14 mouse cellular contexts compared by ENCODE assay signal in the genomic region with DNA sequence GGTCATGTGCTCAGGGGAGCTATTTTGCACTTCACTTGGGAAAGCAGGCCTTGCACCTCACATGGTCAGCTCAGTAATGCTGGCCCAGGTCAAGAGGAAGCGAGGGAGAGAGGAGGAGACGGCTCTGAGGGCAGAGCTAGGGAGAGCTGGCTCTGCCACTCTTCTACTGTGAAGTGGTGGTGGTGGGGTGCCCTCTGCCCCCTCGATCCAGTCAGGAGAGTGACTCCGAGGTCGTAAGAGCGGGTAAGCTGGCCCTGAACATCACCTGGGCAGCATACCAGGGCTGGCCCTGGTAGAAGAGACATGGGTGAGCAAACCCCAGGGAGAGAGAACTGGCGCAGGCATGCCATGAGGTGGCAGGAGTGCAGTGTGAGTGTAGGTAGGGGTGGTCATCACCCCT. TPM values are rescaled to one million over a fixed set of nuclear protein-coding genes. Genes with fewer than 3 reads are reported as not detected.
DNase-seq lines count a peak whose midpoint lies in the region; ATAC-seq and TF ChIP-seq lines count a peak whose summit lies in the region.
"Had no signal": no experiment of that assay in that cellular context is flagged by ENCODE, and none has a peak within 500 bp of the region (broad histone marks: within the 10 kb centered on the region; RNA-seq: fewer than 3 reads in every experiment).

No protein-coding gene starts in this region.

- DNase-seq in gastrocnemius, adult 2 months, result no peak
- no peak for DNase-seq in gastrocnemius, postnatal 36 days
- DNase-seq in liver, adult 2 months (ENCODE audit: extremely low read depth, low read depth, low spot score), result peak; percentile 71
- DNase-seq in liver, result no peak
- DNase-seq in kidney, postnatal 10 days, result peak; percentile 23
- no peak for DNase-seq in urinary bladder, postnatal 25 days (ENCODE audit: low spot score)
- no peak for DNase-seq in cerebellum, adult 9-11 months
- DNase-seq: B cell, adult 2 months; cerebellum, adult 9-10 months; forebrain, postnatal 0 days; midbrain, embryonic 14.5 days had no signal

- peak; percentile 3; the same call in 1 of the 2 replicates for ATAC-seq in megakaryocyte progenitor cell, adult 5-6 weeks (replicated peaks; ENCODE audit: poor library complexity)
- ATAC-seq: forebrain, postnatal 0 days; hindbrain, embryonic 16.5 days had no signal

- peaks cover 27% of the 10 kb centered on the region for H3K79me2 ChIP-seq in liver, adult 2 months (ENCODE audit: control insufficient read depth, insufficient read depth, low read length)

- H3K9ac ChIP-seq in liver, adult 2 months (ENCODE audit: low read depth, low read length), result no peak overlapping the region
- H3K9ac ChIP-seq: forebrain, postnatal 0 days; limb, embryonic 13.5 days had no signal

- 0 out of 2 replicates have a peak overlapping the region, but pooled peaks have one; percentile 6 for H3K27ac ChIP-seq in gastrocnemius, adult 2 months
- H3K27ac ChIP-seq in liver, adult 2 months (replicated peaks; ENCODE audit: insufficient read depth, low read depth, low read length), result no peak overlapping the region
- H3K27ac ChIP-seq: limb, embryonic 13.5 days had no signal

- H3K36me3 ChIP-seq in liver, adult 2 months (ENCODE audit: control insufficient read depth, insufficient read depth, low read length), result no peaks in the 10 kb centered on the region

- TF ChIP-seq CTCF in gastrocnemius, adult 2 months (IDR thresholded peaks at IDR 0.05), result no peak
- TF ChIP-seq CTCF in liver, adult 2 months (IDR thresholded peaks at IDR 0.05; ENCODE audit: low read depth, low read length), result peak; percentile 49; the same call in 1 of the 2 replicates

- TF ChIP-seq POLR2A in liver, adult 2 months (IDR thresholded peaks at IDR 0.05; ENCODE audit: extremely low read depth, insufficient read depth, low read length), result no peak

- intact Hi-C loops in gastrocnemius, adult 2 months (cut with DNase I), result loop anchor here (10.0 kb wide), 1 partner anchor 403 kb away; no protein-coding TSS in a partner anchor
- intact Hi-C loops in gastrocnemius, postnatal 36 days (cut with DNase I), result no loop called here

- H3K27me3 ChIP-seq in liver, adult 2 months (ENCODE audit: control insufficient read depth, insufficient read depth, low read length), result no peaks in the 10 kb centered on the region
- H3K27me3 ChIP-seq: limb, embryonic 13.5 days had no signal

- H3K4me3 ChIP-seq in gastrocnemius, adult 2 months, result no peak overlapping the region
- H3K4me3 ChIP-seq in liver, adult 2 months (ENCODE audit: insufficient read depth, low read depth, low read length), result no peak overlapping the region
- H3K4me3 ChIP-seq: limb, embryonic 13.5 days had no signal

- 26% methylated on average over 7 of the region's 7 CpGs for WGBS in liver, adult 2 months

- H3K4me1 ChIP-seq in liver, adult 2 months (ENCODE audit: control insufficient read depth, insufficient read depth, low read length), result peaks cover 39% of the 10 kb centered on the region

RNA-seq across cellular contexts. Expression of gene Stt3b, which starts 8.6 kb away (rescaled TPM):
- 10 to 100 TPM; 66.0 to 96.1 TPM for total RNA-seq in gastrocnemius, adult 2 months (2021)
- 10 to 100 TPM; 67.9 to 78.6 TPM for total RNA-seq in gastrocnemius, postnatal 36 days (2021)
- total RNA-seq in liver, adult 2 months (2014; rRNA removed), result 60.5 and 73.4 TPM in 2 replicates
- 28.2 and 33.8 TPM in 2 replicates for polyA plus RNA-seq in liver, adult 2 months (2012; rRNA removed)
- total RNA-seq in megakaryocyte progenitor cell, adult 5-6 weeks (2015), result 154 and 159 TPM in 2 replicates
- total RNA-seq in megakaryocyte progenitor cell, adult 5-6 weeks (2017), result 111 and 123 TPM in 2 replicates

Comparison
In these comparisons a context has a peak if more than half of its experiments do, and no peak if none do; other contexts are left out.
1. DNase-seq: peak in liver, adult 2 months (single experiment) and kidney, postnatal 10 days (single experiment); none in gastrocnemius, adult 2 months (single experiment), gastrocnemius, postnatal 36 days (0 of 2), liver (single experiment), urinary bladder, postnatal 25 days (single experiment) and cerebellum, adult 9-11 months (single experiment).